Mouse (Mus musculus) liver, adult 2 months (tissue): ENCODE measurements around the gene Gse1. TPM values are rescaled to one million over a fixed set of nuclear protein-coding genes. Genes with fewer than 3 reads are reported as not detected.
A peak's percentile ranks its signal among the peaks of the same experiment; 100 is the strongest.

Source experiments
- DNase-seq: peaks from one replicate; pipeline ENCODE4 v3.0.0-alpha.2; 2011; ENCODE audit warnings: low read depth, low spot score; ENCODE audit errors: extremely low read depth
- H3K27ac ChIP-seq: fragments of 200-500 bp; replicated peaks from 2 replicates; pipeline ENCODE4 v1.5.1; 2012; ENCODE audit warnings: low read depth, mild to moderate bottlenecking, control low read depth, inconsistent platforms, low read length; ENCODE audit not compliant: insufficient read depth
- H3K27me3 ChIP-seq: fragments of 200-500 bp; 2 replicates; pipeline ENCODE4 v1.6.1; 2012; ENCODE audit warnings: mild to moderate bottlenecking, moderate library complexity, low read length, inconsistent platforms; ENCODE audit not compliant: control insufficient read depth, insufficient read depth
- H3K36me3 ChIP-seq: fragments of 200-500 bp; 2 replicates; pipeline ENCODE4 v1.6.1; 2012; ENCODE audit warnings: low read length, inconsistent platforms; ENCODE audit not compliant: control insufficient read depth, insufficient read depth
- H3K4me1 ChIP-seq: fragments of 200-500 bp; 2 replicates; pipeline ENCODE4 v1.6.1; 2011; ENCODE audit warnings: low read length; ENCODE audit not compliant: control insufficient read depth, insufficient read depth
- H3K4me3 ChIP-seq: fragments of 200-500 bp; 2 replicates; pipeline ENCODE4 v1.5.1; 2011; ENCODE audit warnings: low read depth, mild to moderate bottlenecking, control low read depth, low read length, moderate library complexity; ENCODE audit not compliant: insufficient read depth
- H3K79me2 ChIP-seq: fragments of 200-500 bp; 2 replicates; pipeline ENCODE4 v1.6.1; 2012; ENCODE audit warnings: inconsistent platforms, mild to moderate bottlenecking, low read length, moderate library complexity; ENCODE audit not compliant: control insufficient read depth, insufficient read depth
- H3K9ac ChIP-seq: fragments of 200-500 bp; 2 replicates; pipeline ENCODE4 v1.6.1; 2012; ENCODE audit warnings: low read depth, mild to moderate bottlenecking, control low read depth, inconsistent platforms, low read length
- CTCF ChIP-seq: fragments of 200-500 bp; IDR thresholded peaks from 2 replicates; pipeline ENCODE4 v1.5.1; 2011; ENCODE audit warnings: low read depth, low read length, control low read depth
- POLR2A ChIP-seq: fragments of 200-500 bp; IDR thresholded peaks from 2 replicates; pipeline ENCODE4 v1.6.1; 2011; ENCODE audit warnings: low read length, control low read depth; ENCODE audit not compliant: insufficient read depth; ENCODE audit errors: extremely low read depth
- WGBS: fragments of 180-500 bp; shearing (Covaris S2); methylation state at CpG from one replicate; pipeline ENCODE4 v1.1.7; 2018; 5-methylcytosine and 5-hydroxymethylcytosine counted together
- polyA plus RNA-seq: library from polyadenylated mRNA; depleted of rRNA; stranded (reverse); fragments of >200 nt; gene quantifications from 2 replicates; pipeline ENCODE4 v1.2.3, GENCODE M21; 2012
- total RNA-seq: library from RNA; depleted of rRNA; stranded (reverse); fragments of >200 nt; gene quantifications from 2 replicates; pipeline ENCODE4 v1.2.3, GENCODE M21; 2014

Gse1 gene
- total and polyA plus RNA-seq, 2 experiments, result 2.6 to 10.0 TPM

DNA sequence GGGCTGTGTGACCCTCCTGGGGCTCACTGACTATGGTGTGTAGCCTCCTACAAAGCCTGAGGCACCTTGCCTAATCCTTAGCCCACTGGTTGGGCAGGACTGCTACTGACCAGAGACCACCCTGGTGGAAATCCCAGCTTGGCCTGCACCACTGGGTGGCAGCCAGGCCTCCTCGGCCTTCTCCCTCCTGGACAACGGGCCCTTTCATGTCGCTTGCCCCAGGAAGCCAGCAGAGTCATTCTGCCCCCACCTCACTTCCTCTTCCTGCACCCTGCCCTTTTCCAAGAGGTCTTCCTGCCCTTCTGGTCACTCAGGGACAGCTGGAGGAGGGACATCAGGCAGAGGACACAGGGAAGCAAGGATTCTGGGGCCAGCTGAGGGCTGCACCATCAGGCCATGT is 96.3 kb downstream of the Gse1 start:
- Histone ChIP-seq H3K4me1 (peaks cover 16% of the 10 kb centered on the region), H3K4me3 (no peak overlapping the region), H3K36me3 (no peaks in the 10 kb centered on the region), H3K27ac (peak overlapping the region; percentile 55; the same call in 1 of the 2 replicates), H3K27me3 (no peaks in the 10 kb centered on the region), H3K79me2 (no peaks in the 10 kb centered on the region; the same call in 1 of the 2 replicates), H3K9ac (no peak overlapping the region)
- TF ChIP-seq POLR2A, result no peak
- no peak for TF ChIP-seq CTCF
- 63% methylated on average over 3 of the region's 3 CpGs for WGBS
- peak; percentile 20 for DNase-seq

DNA sequence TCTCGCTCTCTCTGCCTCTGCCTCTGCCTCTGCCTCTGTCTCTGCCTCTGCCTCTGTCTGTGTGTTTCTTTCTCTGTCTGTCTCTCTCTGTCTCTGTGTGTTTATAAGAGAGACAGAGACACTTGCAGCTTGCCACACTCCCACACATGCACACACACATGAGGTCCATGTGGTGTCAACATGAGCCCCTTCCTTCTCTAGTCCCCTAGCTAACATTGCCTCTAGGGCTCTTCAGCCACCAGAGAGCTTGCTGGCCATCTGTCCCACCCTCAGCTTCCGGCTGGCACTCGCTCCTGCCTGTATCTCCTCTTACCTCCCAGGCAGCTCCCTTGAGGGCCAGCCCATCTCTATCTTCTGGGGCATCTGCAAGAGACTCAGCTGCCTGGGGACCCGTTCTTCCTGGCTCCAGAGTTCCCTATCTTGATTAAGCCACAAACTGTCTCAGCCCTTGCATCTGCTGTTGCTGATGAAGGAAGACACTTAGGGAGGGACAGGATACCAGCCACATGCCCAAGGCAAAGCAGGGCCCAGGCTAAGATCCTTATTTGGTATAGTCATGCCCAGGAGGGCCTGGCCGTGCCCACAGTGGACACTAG is 97.0 kb downstream of the Gse1 start:
- no peak for DNase-seq
- 88% methylated on average over 5 of the region's 5 CpGs for WGBS
- H3K36me3 ChIP-seq, result no peaks in the 10 kb centered on the region
- no peak overlapping the region for H3K4me3 ChIP-seq
- no peaks in the 10 kb centered on the region for H3K27me3 ChIP-seq
- no peak for TF ChIP-seq CTCF
- TF ChIP-seq POLR2A, result no peak
- H3K27ac ChIP-seq, result peak overlapping the region; percentile 55
- peaks cover 16% of the 10 kb centered on the region for H3K4me1 ChIP-seq
- H3K9ac ChIP-seq, result no peak overlapping the region
- no peaks in the 10 kb centered on the region; the same call in 1 of the 2 replicates for H3K79me2 ChIP-seq

DNA sequence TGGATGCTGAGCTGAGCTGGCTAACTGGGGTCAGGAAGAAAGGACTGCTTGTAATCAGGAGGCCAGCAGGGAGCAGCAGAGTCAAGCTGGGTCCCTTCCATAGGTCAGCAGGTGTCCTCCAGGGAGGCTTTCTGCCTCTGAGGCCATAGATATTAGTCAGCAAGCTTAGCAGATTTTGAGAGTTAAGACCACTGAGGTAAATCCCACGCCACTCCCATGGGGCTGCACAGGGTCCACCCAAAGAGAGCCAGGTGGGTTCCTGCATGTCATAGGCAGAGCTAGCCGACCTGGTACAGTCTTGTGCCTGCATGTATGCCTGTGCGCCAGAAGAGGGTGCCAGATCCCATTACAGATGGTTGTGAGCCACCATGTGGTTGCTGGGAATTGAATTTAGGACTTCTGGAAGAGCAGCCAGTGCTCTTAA is 98.9 kb downstream of the Gse1 start:
- no peak overlapping the region for H3K9ac ChIP-seq
- DNase-seq, result no peak
- TF ChIP-seq POLR2A (no peak), CTCF (peak; percentile 76)
- 72% methylated on average over 3 of the region's 3 CpGs for WGBS
- no peak overlapping the region for H3K27ac ChIP-seq
- peaks cover 16% of the 10 kb centered on the region for H3K4me1 ChIP-seq
- no peaks in the 10 kb centered on the region for H3K27me3 ChIP-seq
- H3K36me3 ChIP-seq, result no peaks in the 10 kb centered on the region
- no peaks in the 10 kb centered on the region; the same call in 1 of the 2 replicates for H3K79me2 ChIP-seq
- H3K4me3 ChIP-seq, result no peak overlapping the region

DNA sequence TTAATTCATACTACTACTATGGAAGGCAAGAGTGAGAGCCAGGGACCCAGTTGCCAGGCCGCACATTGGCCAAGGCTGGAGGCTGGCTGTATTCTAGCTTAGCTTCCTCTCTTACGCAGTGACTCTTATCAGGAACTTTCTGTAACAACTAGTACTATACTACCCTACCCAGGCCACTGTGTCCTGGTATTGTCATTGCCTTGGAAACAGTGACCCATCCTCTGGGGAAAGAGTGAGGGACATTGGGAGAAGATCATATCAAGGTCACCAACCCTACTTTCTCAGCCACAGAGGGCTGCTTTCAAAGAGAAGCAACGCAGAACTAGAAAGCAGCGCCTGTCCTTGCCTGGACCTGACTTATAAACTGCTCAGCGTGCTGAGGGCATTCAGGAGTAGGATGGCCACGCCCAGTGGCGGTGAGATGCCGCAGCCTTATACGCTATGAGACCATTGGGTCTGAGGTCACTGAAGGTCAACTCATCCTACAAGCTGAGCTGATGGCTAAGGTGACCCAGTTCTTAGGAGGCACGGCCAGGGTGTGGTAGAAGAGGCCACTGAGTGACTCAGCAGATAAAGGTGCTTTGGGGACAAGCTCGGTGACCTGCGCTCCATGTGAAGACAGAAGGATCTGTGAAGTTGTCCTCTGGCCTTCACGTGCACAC is 100.2 kb downstream of the Gse1 start:
- no peak for DNase-seq
- Histone ChIP-seq H3K79me2 (no peaks in the 10 kb centered on the region; the same call in 1 of the 2 replicates), H3K4me3 (no peak overlapping the region), H3K36me3 (no peaks in the 10 kb centered on the region), H3K9ac (no peak overlapping the region), H3K4me1 (peaks cover 10% of the 10 kb centered on the region), H3K27me3 (no peaks in the 10 kb centered on the region), H3K27ac (no peak overlapping the region)
- TF ChIP-seq CTCF, result no peak
- TF ChIP-seq POLR2A, result no peak
- 92% methylated on average over 13 of the region's 13 CpGs for WGBS

DNA sequence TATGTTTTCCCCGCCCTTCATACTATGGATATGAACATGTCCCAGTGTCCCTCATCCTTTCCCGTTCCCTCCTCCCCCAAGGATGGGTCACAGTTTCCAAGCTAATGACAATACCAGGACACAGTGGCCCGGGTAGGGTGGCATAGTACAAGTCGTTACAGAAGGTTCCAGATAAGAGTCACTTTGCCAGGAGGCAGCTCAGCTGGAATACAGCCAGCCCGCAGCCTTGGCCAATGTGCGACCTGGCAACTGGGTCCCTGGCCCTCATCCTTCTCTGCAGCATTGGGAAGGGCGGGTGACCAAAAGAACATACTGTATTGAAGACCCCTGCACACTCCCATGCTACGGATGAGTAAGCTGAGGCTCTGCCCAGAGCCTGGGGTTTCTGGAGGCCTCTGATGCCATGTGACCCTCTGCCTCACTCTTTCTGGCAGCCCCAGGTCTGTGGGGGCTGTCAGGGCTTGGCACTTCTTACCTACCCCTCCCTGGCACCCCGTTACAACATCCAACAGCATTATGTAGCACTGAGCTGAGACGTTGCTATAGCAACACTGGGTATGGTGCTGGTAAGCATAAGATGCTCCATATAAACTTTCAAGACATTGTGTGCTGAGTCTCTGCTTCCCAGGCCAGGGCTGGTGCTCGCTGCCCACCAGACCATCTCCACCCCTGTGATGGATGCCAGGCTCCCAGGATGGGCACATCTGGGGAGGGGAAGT is 100.9 kb downstream of the Gse1 start:
- no peak for DNase-seq
- WGBS, result 80% methylated on average over 11 of the region's 11 CpGs
- H3K9ac ChIP-seq, result no peak overlapping the region
- no peak overlapping the region for H3K27ac ChIP-seq
- no peak overlapping the region for H3K4me3 ChIP-seq
- H3K4me1 ChIP-seq, result peaks cover 5% of the 10 kb centered on the region
- no peaks in the 10 kb centered on the region for H3K36me3 ChIP-seq
- TF ChIP-seq POLR2A (no peak), CTCF (no peak)
- no peaks in the 10 kb centered on the region for H3K27me3 ChIP-seq
- no peaks in the 10 kb centered on the region; the same call in 1 of the 2 replicates for H3K79me2 ChIP-seq
